Mouse (Mus musculus) T-cell, adult 2 months (primary cell): ENCODE results near the gene Accs.

ENCODE experiments used
- DNase-seq: peaks from one replicate; pipeline ENCODE4 v3.0.0; 2022; ENCODE audit warnings: low spot score

Accs gene

GRCm38 (mm10) chr2:93849505-93850089, at the start of gene Accs:
Gene Accs, minus strand, starts transcription at chr2:93849943.
- peak; percentile 54 for DNase-seq

- DNase-seq: no peak
These were observed 42.0 kb upstream of the Accs start for GRCm38 (mm10) chr2:93891611-93892280.

GRCm38 (mm10) chr2:93890143-93890542, 40.4 kb upstream of the Accs start:
- DNase-seq: no peak

- DNase-seq: no peak
These were observed 39.3 kb upstream of the Accs start for GRCm38 (mm10) chr2:93889071-93889470.

- no peak for DNase-seq
These were observed 38.6 kb upstream of the Accs start for GRCm38 (mm10) chr2:93888366-93888765.

- no peak for DNase-seq
These were observed 37.5 kb upstream of the Accs start for GRCm38 (mm10) chr2:93887273-93887672.

GRCm38 (mm10) chr2:93886013-93886794, 36.5 kb upstream of the Accs start:
- no peak for DNase-seq

GRCm38 (mm10) chr2:93883066-93883465, 33.3 kb upstream of the Accs start:
- no peak for DNase-seq

GRCm38 (mm10) chr2:93881640-93882367, 32.1 kb upstream of the Accs start:
- DNase-seq: no peak

- DNase-seq: no peak
These were observed 31.2 kb upstream of the Accs start for GRCm38 (mm10) chr2:93880981-93881380.

GRCm38 (mm10) chr2:93880450-93880849, 30.7 kb upstream of the Accs start:
- no peak for DNase-seq

- DNase-seq: no peak
These were observed 27.3 kb upstream of the Accs start for GRCm38 (mm10) chr2:93877005-93877404.

GRCm38 (mm10) chr2:93874606-93875005, 24.9 kb upstream of the Accs start:
- no peak for DNase-seq

- no peak for DNase-seq
These were observed 24.4 kb upstream of the Accs start for GRCm38 (mm10) chr2:93874227-93874514.

- DNase-seq: no peak
These were observed 23.9 kb upstream of the Accs start for GRCm38 (mm10) chr2:93873449-93874226.

- no peak for DNase-seq
These were observed 22.5 kb upstream of the Accs start for GRCm38 (mm10) chr2:93872257-93872656.

- no peak for DNase-seq
These were observed 21.7 kb upstream of the Accs start for GRCm38 (mm10) chr2:93871411-93871925.

GRCm38 (mm10) chr2:93870842-93871241, 21.1 kb upstream of the Accs start:
- DNase-seq: peak; percentile 12

- DNase-seq: no peak
These were observed 19.4 kb upstream of the Accs start, which contains the start of gene Accsl for GRCm38 (mm10) chr2:93869107-93869600. Gene Accsl, minus strand, starts transcription at chr2:93869157.

- DNase-seq: no peak
These were observed 18.8 kb upstream of the Accs start for GRCm38 (mm10) chr2:93868566-93868965.

GRCm38 (mm10) chr2:93863229-93863628, 13.5 kb upstream of the Accs start:
- DNase-seq: no peak
